Mouse (Mus musculus) T-helper 17 cell (primary cell): ENCODE results near the gene Atp6v0a1.

Experiments used
- in situ Hi-C, 2 experiments: fragments of 300-600 bp; cut with MboI, MseI; formaldehyde crosslinking; loops; 1 replicate in 1 of 2; 2 replicates in 1 of 2; pipeline ENCODE4 v1.15.1; 2025; ENCODE audit warnings: high pct_unique_total_duplicates in 2 of 2

The Atp6v0a1 gene

GRCm38 (mm10) chr11:101057860-101058259 lies 48.6 kb downstream of the Atp6v0a1 start:
- in situ Hi-C loops, result loop anchor here in 1 of 2 experiments (5.0 kb wide), 1 partner anchor 76 kb away; no protein-coding TSS in a partner anchor

- in situ Hi-C loops, result loop anchor here in 1 of 2 experiments (5.0 kb wide), 1 partner anchor 76 kb away; no protein-coding TSS in a partner anchor
These were observed 49.5 kb downstream of the Atp6v0a1 start for GRCm38 (mm10) chr11:101058726-101059125.

GRCm38 (mm10) chr11:101059473-101059872 lies 50.2 kb downstream of the Atp6v0a1 start:
- in situ Hi-C loops, result loop anchor here in 1 of 2 experiments (5.0 kb wide), 1 partner anchor 77 kb away; no protein-coding TSS in a partner anchor

- in situ Hi-C loops, result loop anchor here (5.0 to 10.0 kb wide), 2 partner anchors 78 to 165 kb away; no protein-coding TSS in a partner anchor
These were observed 50.9 kb downstream of the Atp6v0a1 start for GRCm38 (mm10) chr11:101060126-101060525.

GRCm38 (mm10) chr11:101061049-101061448 lies 51.8 kb downstream of the Atp6v0a1 start:
- in situ Hi-C loops, result loop anchor here (5.0 to 10.0 kb wide), 2 partner anchors 79 to 166 kb away; no protein-coding TSS in a partner anchor

GRCm38 (mm10) chr11:101062165-101062884 lies 53.1 kb downstream of the Atp6v0a1 start:
- in situ Hi-C loops, result loop anchor here (5.0 to 10.0 kb wide), 2 partner anchors 80 to 168 kb away; no protein-coding TSS in a partner anchor

- in situ Hi-C loops, result loop anchor here (5.0 to 10.0 kb wide), 2 partner anchors 81 to 168 kb away; no protein-coding TSS in a partner anchor
These were observed 53.9 kb downstream of the Atp6v0a1 start for GRCm38 (mm10) chr11:101062971-101063675.

- in situ Hi-C loops, result loop anchor here (5.0 to 10.0 kb wide), 2 partner anchors 82 to 169 kb away; no protein-coding TSS in a partner anchor
These were observed 54.5 kb downstream of the Atp6v0a1 start for GRCm38 (mm10) chr11:101063676-101064327.

- in situ Hi-C loops, result loop anchor here (5.0 to 10.0 kb wide), 2 partner anchors 82 to 170 kb away; no protein-coding TSS in a partner anchor
These were observed 55.2 kb downstream of the Atp6v0a1 start for GRCm38 (mm10) chr11:101064462-101064861.

- in situ Hi-C loops, result loop anchor here in 1 of 2 experiments (10.0 kb wide), 1 partner anchor 170 kb away; no protein-coding TSS in a partner anchor
These were observed 55.8 kb downstream of the Atp6v0a1 start for GRCm38 (mm10) chr11:101065002-101065401.

- in situ Hi-C loops, result loop anchor here in 1 of 2 experiments (10.0 kb wide), 1 partner anchor 172 kb away; no protein-coding TSS in a partner anchor
These were observed 57.5 kb downstream of the Atp6v0a1 start for GRCm38 (mm10) chr11:101066549-101067412.

GRCm38 (mm10) chr11:101069391-101070188 lies 60.3 kb downstream of the Atp6v0a1 start, which contains the start of gene Naglu:
Gene Naglu (plus strand): TSS chr11:101070012.
- in situ Hi-C loops, result loop anchor here in 1 of 2 experiments (10.0 kb wide), 1 partner anchor 175 kb away; no protein-coding TSS in a partner anchor

- in situ Hi-C loops, result no loop called here
These were observed 60.9 kb downstream of the Atp6v0a1 start for GRCm38 (mm10) chr11:101070189-101070527.

GRCm38 (mm10) chr11:101070987-101071386 lies 61.7 kb downstream of the Atp6v0a1 start:
- in situ Hi-C loops, result no loop called here

GRCm38 (mm10) chr11:101071810-101072428 lies 62.7 kb downstream of the Atp6v0a1 start:
- in situ Hi-C loops, result no loop called here

- in situ Hi-C loops, result no loop called here
These were observed 68.9 kb downstream of the Atp6v0a1 start, which contains the start of gene Hsd17b1 for GRCm38 (mm10) chr11:101078121-101078520. Gene Hsd17b1 (plus strand): TSS chr11:101078411.

GRCm38 (mm10) chr11:101079746-101080145 lies 70.5 kb downstream of the Atp6v0a1 start:
- in situ Hi-C loops, result loop anchor here in 1 of 2 experiments (5.0 kb wide), 1 partner anchor 103 kb away; no protein-coding TSS in a partner anchor

- in situ Hi-C loops, result loop anchor here in 1 of 2 experiments (5.0 kb wide), 1 partner anchor 102 kb away; no protein-coding TSS in a partner anchor
These were observed 71.2 kb downstream of the Atp6v0a1 start for GRCm38 (mm10) chr11:101080421-101080820.
